In genomic region chr11:3969837-3970236, GRCm38 (mm10) we compare ENCODE assay signal across 14 mouse cellular contexts. TPM values are rescaled to one million over a fixed set of nuclear protein-coding genes. Genes with fewer than 3 reads are reported as not detected.
A peak's percentile ranks its signal among the peaks of the same experiment; 100 is the strongest.
DNase-seq lines count a peak whose midpoint lies in the region; TF ChIP-seq lines count a peak whose summit lies in the region.
"Had no signal": no experiment of that assay in that cellular context is flagged by ENCODE, and none has a peak within 500 bp of the region (broad histone marks: within the 10 kb centered on the region; RNA-seq: fewer than 3 reads in every experiment).

No protein-coding gene starts in this region.

- no peak overlapping the region for H3K4me3 ChIP-seq in layer of hippocampus, adult 2 months
- H3K4me3 ChIP-seq: limb, embryonic 15.5 days; midbrain, embryonic 15.5 days had no signal

- peak; percentile 0 for DNase-seq in cerebellum, adult 9-11 months
- DNase-seq in cerebellum, adult 9-10 months = no peak
- DNase-seq in layer of hippocampus, adult 2 months (ENCODE audit: low spot score in 2 of 2) = no peak
- DNase-seq in layer of hippocampus, adult 18-20 months (ENCODE audit: low spot score in 2 of 2) = no peak
- DNase-seq in urinary bladder, adult 2 months (ENCODE audit: low spot score) = peak; percentile 5
- DNase-seq in urinary bladder, postnatal 36 days (ENCODE audit: low spot score in 2 of 2) = no peak
- DNase-seq in cerebellum, postnatal 25 days = no peak
- no peak for DNase-seq in heart, postnatal 36 days
- DNase-seq: thymus, postnatal 25 days had no signal

- intact Hi-C loops in heart, postnatal 36 days (cut with DNase I) = no loop called here

- no peak overlapping the region for H3K27ac ChIP-seq in layer of hippocampus, adult 2 months
- H3K27ac ChIP-seq: limb, embryonic 15.5 days; midbrain, embryonic 15.5 days had no signal

- TF ChIP-seq CTCF in layer of hippocampus, adult 2 months (conservative IDR thresholded peaks at IDR 0.05) = peak; percentile 72

RNA-seq across cellular contexts. Expression of gene Pes1, which starts 6.1 kb away (rescaled TPM):
- total RNA-seq in layer of hippocampus, adult 2 months (2021) = 10 to 100 TPM; 34.8 to 40.5 TPM
- total RNA-seq in layer of hippocampus, adult 18-20 months (2021) = 10 to 100 TPM; 40.0 to 40.2 TPM
- 42.4 and 43.1 TPM in 2 replicates for polyA plus RNA-seq in urinary bladder, adult 2 months (2012; rRNA removed)
- 10 to 100 TPM; 27.9 to 29.2 TPM for total RNA-seq in heart, postnatal 36 days (2021)

RNA-seq across cellular contexts. Expression of gene 4930556J24Rik, which starts 6.7 kb away (rescaled TPM):
- not detected for total RNA-seq in layer of hippocampus, adult 2 months (2021)
- total RNA-seq in layer of hippocampus, adult 18-20 months (2021) = under 1 TPM in 1 of 2 experiments, not detected in 1; 0.28 TPM
- polyA plus RNA-seq in urinary bladder, adult 2 months (2012; rRNA removed) = 0.04 TPM in 1 of 2 replicates, not detected in the other
- not detected for total RNA-seq in heart, postnatal 36 days (2021)
- total RNA-seq: gastrocnemius, postnatal 4 days; hematopoietic stem cell, adult 5-6 weeks; neutrophil, adult 5-6 weeks had no signal
- polyA plus RNA-seq: limb, embryonic 15.5 days had no signal

RNA-seq across cellular contexts. Expression of gene Gal3st1, which starts 13.6 kb away (rescaled TPM):
- total RNA-seq in layer of hippocampus, adult 2 months (2021) = 1 to 10 TPM; 8.5 to 9.8 TPM
- 1 to 10 TPM; 8.0 to 9.7 TPM for total RNA-seq in layer of hippocampus, adult 18-20 months (2021)
- 5.5 and 6.9 TPM in 2 replicates for polyA plus RNA-seq in urinary bladder, adult 2 months (2012; rRNA removed)
- total RNA-seq in heart, postnatal 36 days (2021) = under 1 TPM; 0.19 to 0.22 TPM
- total RNA-seq: neutrophil, adult 5-6 weeks had no signal

RNA-seq across cellular contexts. Expression of gene Tcn2, which starts 37.9 kb away (rescaled TPM):
- total RNA-seq in layer of hippocampus, adult 2 months (2021) = 10 to 100 TPM; 18.5 to 19.4 TPM
- 10 to 100 TPM; 18.2 to 20.3 TPM for total RNA-seq in layer of hippocampus, adult 18-20 months (2021)
- polyA plus RNA-seq in urinary bladder, adult 2 months (2012; rRNA removed) = 101 and 110 TPM in 2 replicates
- total RNA-seq in heart, postnatal 36 days (2021) = 10 to 100 TPM; 43.7 to 52.1 TPM

RNA-seq across cellular contexts. Expression of gene Slc35e4, which starts 55.4 kb away (rescaled TPM):
- 10 to 100 TPM; 16.9 TPM for total RNA-seq in layer of hippocampus, adult 2 months (2021)
- 10 to 100 TPM; 17.8 to 18.5 TPM for total RNA-seq in layer of hippocampus, adult 18-20 months (2021)
- polyA plus RNA-seq in urinary bladder, adult 2 months (2012; rRNA removed) = 10.4 and 13.0 TPM in 2 replicates
- 1 to 10 TPM; 5.3 to 5.5 TPM for total RNA-seq in heart, postnatal 36 days (2021)

Comparison
In these comparisons a context has a peak if more than half of its experiments do, and no peak if none do; other contexts are left out.
1. DNase-seq: peak in cerebellum, adult 9-11 months (single experiment) and urinary bladder, adult 2 months (single experiment); none in cerebellum, adult 9-10 months (single experiment), layer of hippocampus, adult 2 months (0 of 2), layer of hippocampus, adult 18-20 months (0 of 2), urinary bladder, postnatal 36 days (0 of 2), cerebellum, postnatal 25 days (0 of 2) and heart, postnatal 36 days (0 of 2).
2. RNA of gene Gal3st1, which starts 13.6 kb away (total RNA-seq): 8.5 to 9.8 TPM in layer of hippocampus, adult 2 months and 8.0 to 9.7 TPM in layer of hippocampus, adult 18-20 months; 0.19 to 0.22 TPM in heart, postnatal 36 days; every median in the first group is over 4 times any median in the second.